Mouse (Mus musculus): ENCODE measurements at regions not wholly inside any gene's neighbourhood (a gene's known extent, or its start where the extent isn't known, plus 50 kb on each side); places are given as distances from the start of the nearest gene placed in this dataset.

- peak; percentile 7 for DNase-seq (ENCODE audit: extremely low read depth, low read depth, low spot score)
Observed at GRCm38 (mm10) chr8:11990024-11990423, 149.8 kb downstream of the Tex29 start.

GRCm38 (mm10) chr8:11999736-12000458, 159.6 kb downstream of the Tex29 start:
- 39% methylated on average over 23 of the region's 23 CpGs for WGBS
- peak; percentile 6 for DNase-seq (ENCODE audit: extremely low read depth, low read depth, low spot score)

More at GRCm38 (mm10) chr8:11990024-11990423, 149.8 kb downstream of the Tex29 start:
- no peaks in the 10 kb centered on the region for H3K36me3 ChIP-seq (ENCODE audit: control insufficient read depth, insufficient read depth, low read length)
- no peak overlapping the region for H3K9ac ChIP-seq (ENCODE audit: low read depth, low read length)
- H3K79me2 ChIP-seq (ENCODE audit: control insufficient read depth, insufficient read depth, low read length): no peaks in the 10 kb centered on the region
- H3K4me1 ChIP-seq (ENCODE audit: control insufficient read depth, insufficient read depth, low read length): no peaks in the 10 kb centered on the region
- WGBS: 22% methylated on average over 20 of the region's 20 CpGs
- TF ChIP-seq POLR2A (IDR thresholded peaks at IDR 0.05; ENCODE audit: extremely low read depth, insufficient read depth, low read length): no peak
- TF ChIP-seq CTCF (IDR thresholded peaks at IDR 0.05; ENCODE audit: low read depth, low read length): no peak
- no peak overlapping the region for H3K27ac ChIP-seq (replicated peaks; ENCODE audit: insufficient read depth, low read depth, low read length)
- no peak overlapping the region for H3K4me3 ChIP-seq (ENCODE audit: insufficient read depth, low read depth, low read length)
- H3K27me3 ChIP-seq (ENCODE audit: control insufficient read depth, insufficient read depth, low read length): peaks cover 15% of the 10 kb centered on the region

GRCm38 (mm10) chr8:12000459-12000789, 160.2 kb downstream of the Tex29 start:
- DNase-seq (ENCODE audit: extremely low read depth, low read depth, low spot score): no peak
- no peaks in the 10 kb centered on the region for H3K4me1 ChIP-seq (ENCODE audit: control insufficient read depth, insufficient read depth, low read length)
- no peaks in the 10 kb centered on the region for H3K79me2 ChIP-seq (ENCODE audit: control insufficient read depth, insufficient read depth, low read length)
- H3K27me3 ChIP-seq (ENCODE audit: control insufficient read depth, insufficient read depth, low read length): 0 out of 2 replicates have a peak, but pooled peaks cover 4% of the 10 kb centered on the region
- no peak overlapping the region for H3K27ac ChIP-seq (replicated peaks; ENCODE audit: insufficient read depth, low read depth, low read length)
- no peak overlapping the region for H3K4me3 ChIP-seq (ENCODE audit: insufficient read depth, low read depth, low read length)
- TF ChIP-seq POLR2A (IDR thresholded peaks at IDR 0.05; ENCODE audit: extremely low read depth, insufficient read depth, low read length): no peak
- H3K36me3 ChIP-seq (ENCODE audit: control insufficient read depth, insufficient read depth, low read length): no peaks in the 10 kb centered on the region
- WGBS: 68% methylated on average over 2 of the region's 2 CpGs
- no peak overlapping the region for H3K9ac ChIP-seq (ENCODE audit: low read depth, low read length)

More at GRCm38 (mm10) chr8:11999736-12000458, 159.6 kb downstream of the Tex29 start:
- Histone ChIP-seq H3K4me1 (ENCODE audit: control insufficient read depth, insufficient read depth, low read length) (no peaks in the 10 kb centered on the region), H3K4me3 (ENCODE audit: insufficient read depth, low read depth, low read length) (no peak overlapping the region), H3K27me3 (ENCODE audit: control insufficient read depth, insufficient read depth, low read length) (0 out of 2 replicates have a peak, but pooled peaks cover 4% of the 10 kb centered on the region), H3K36me3 (ENCODE audit: control insufficient read depth, insufficient read depth, low read length) (no peaks in the 10 kb centered on the region), H3K79me2 (ENCODE audit: control insufficient read depth, insufficient read depth, low read length) (no peaks in the 10 kb centered on the region), H3K27ac (replicated peaks; ENCODE audit: insufficient read depth, low read depth, low read length) (no peak overlapping the region), H3K9ac (ENCODE audit: low read depth, low read length) (no peak overlapping the region)
- TF ChIP-seq POLR2A (IDR thresholded peaks at IDR 0.05; ENCODE audit: extremely low read depth, insufficient read depth, low read length) (no peak), CTCF (IDR thresholded peaks at IDR 0.05; ENCODE audit: low read depth, low read length) (peak; percentile 70)

- Histone ChIP-seq H3K79me2 (ENCODE audit: control insufficient read depth, insufficient read depth, low read length) (no peaks in the 10 kb centered on the region), H3K27me3 (ENCODE audit: control insufficient read depth, insufficient read depth, low read length) (no peaks in the 10 kb centered on the region), H3K4me3 (ENCODE audit: insufficient read depth, low read depth, low read length) (no peak overlapping the region), H3K27ac (replicated peaks; ENCODE audit: insufficient read depth, low read depth, low read length) (no peak overlapping the region), H3K9ac (ENCODE audit: low read depth, low read length) (no peak overlapping the region), H3K36me3 (ENCODE audit: control insufficient read depth, insufficient read depth, low read length) (no peaks in the 10 kb centered on the region), H3K4me1 (ENCODE audit: control insufficient read depth, insufficient read depth, low read length) (no peaks in the 10 kb centered on the region)
- WGBS: 91% methylated on average over 7 of the region's 7 CpGs
- no peak for DNase-seq (ENCODE audit: extremely low read depth, low read depth, low spot score)
- no peak for TF ChIP-seq POLR2A (IDR thresholded peaks at IDR 0.05; ENCODE audit: extremely low read depth, insufficient read depth, low read length)
- TF ChIP-seq CTCF (IDR thresholded peaks at IDR 0.05; ENCODE audit: low read depth, low read length): no peak
Observed at GRCm38 (mm10) chr8:12004241-12004640, 164.0 kb downstream of the Tex29 start.

- WGBS: 19% methylated on average over 3 of the region's 3 CpGs
- no peaks in the 10 kb centered on the region for H3K36me3 ChIP-seq (ENCODE audit: control insufficient read depth, insufficient read depth, low read length)
Observed at GRCm38 (mm10) chr8:12012769-12013168, 172.5 kb downstream of the Tex29 start.

GRCm38 (mm10) chr8:12017750-12018149, 177.5 kb downstream of the Tex29 start:
- H3K9ac ChIP-seq (ENCODE audit: low read depth, low read length): no peak overlapping the region
- 67% methylated on average over 7 of the region's 7 CpGs for WGBS
- no peak overlapping the region for H3K27ac ChIP-seq (replicated peaks; ENCODE audit: insufficient read depth, low read depth, low read length)

More at GRCm38 (mm10) chr8:12012769-12013168, 172.5 kb downstream of the Tex29 start:
- Histone ChIP-seq H3K79me2 (ENCODE audit: control insufficient read depth, insufficient read depth, low read length) (no peaks in the 10 kb centered on the region), H3K27me3 (ENCODE audit: control insufficient read depth, insufficient read depth, low read length) (peaks cover 6% of the 10 kb centered on the region; the same call in 1 of the 2 replicates), H3K4me1 (ENCODE audit: control insufficient read depth, insufficient read depth, low read length) (no peaks in the 10 kb centered on the region), H3K9ac (ENCODE audit: low read depth, low read length) (no peak overlapping the region), H3K4me3 (ENCODE audit: insufficient read depth, low read depth, low read length) (no peak overlapping the region), H3K27ac (replicated peaks; ENCODE audit: insufficient read depth, low read depth, low read length) (no peak overlapping the region)
- no peak for TF ChIP-seq POLR2A (IDR thresholded peaks at IDR 0.05; ENCODE audit: extremely low read depth, insufficient read depth, low read length)
- no peak for TF ChIP-seq CTCF (IDR thresholded peaks at IDR 0.05; ENCODE audit: low read depth, low read length)
- no peak for DNase-seq (ENCODE audit: extremely low read depth, low read depth, low spot score)

More at GRCm38 (mm10) chr8:12017750-12018149, 177.5 kb downstream of the Tex29 start:
- no peak for DNase-seq (ENCODE audit: extremely low read depth, low read depth, low spot score)
- peaks cover under 1% of the 10 kb centered on the region; the same call in 1 of the 2 replicates for H3K27me3 ChIP-seq (ENCODE audit: control insufficient read depth, insufficient read depth, low read length)
- no peaks in the 10 kb centered on the region for H3K36me3 ChIP-seq (ENCODE audit: control insufficient read depth, insufficient read depth, low read length)
- no peaks in the 10 kb centered on the region for H3K4me1 ChIP-seq (ENCODE audit: control insufficient read depth, insufficient read depth, low read length)
- no peak overlapping the region for H3K4me3 ChIP-seq (ENCODE audit: insufficient read depth, low read depth, low read length)
- no peak for TF ChIP-seq CTCF (IDR thresholded peaks at IDR 0.05; ENCODE audit: low read depth, low read length)
- no peak for TF ChIP-seq POLR2A (IDR thresholded peaks at IDR 0.05; ENCODE audit: extremely low read depth, insufficient read depth, low read length)
- H3K79me2 ChIP-seq (ENCODE audit: control insufficient read depth, insufficient read depth, low read length): no peaks in the 10 kb centered on the region
